Mouse (Mus musculus): Measurements from ENCODE around the gene Gm29609. TPM values are rescaled to one million over a fixed set of nuclear protein-coding genes. Genes with fewer than 3 reads are reported as not detected.

Gm29609 gene
- total RNA-seq, 2 experiments from 2014 or later = 3.5 to 4.0 TPM

DNA sequence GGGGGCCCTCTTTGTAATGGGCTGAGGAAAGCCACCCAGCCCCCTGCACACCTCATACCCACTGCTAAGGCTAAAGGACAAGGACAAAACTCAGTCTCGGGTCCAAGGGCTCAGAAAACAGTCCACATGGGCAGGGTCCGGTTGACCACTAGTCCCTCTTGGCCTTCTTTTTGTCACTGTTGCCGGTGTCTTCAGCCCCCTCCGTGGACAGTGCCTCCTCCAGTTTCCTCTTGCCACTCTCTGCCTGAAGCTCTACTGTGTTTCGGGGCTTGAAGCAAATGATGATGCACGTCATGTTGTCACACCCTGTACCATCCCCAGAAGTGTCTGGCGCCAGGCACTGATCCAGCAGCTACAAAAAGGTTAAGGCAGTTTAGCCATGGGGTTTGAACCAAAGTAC is 23.2 kb upstream of the Gm29609 start:
- DNase-seq (ENCODE audit: low spot score in 2 of 2) = no peak
- no peak for TF ChIP-seq CTCF (conservative IDR thresholded peaks at IDR 0.05)
- Histone ChIP-seq H3K4me3 (peak overlapping the region; percentile 87), H3K27ac (peak overlapping the region; percentile 92; the same call in 1 of the 2 replicates)

DNA sequence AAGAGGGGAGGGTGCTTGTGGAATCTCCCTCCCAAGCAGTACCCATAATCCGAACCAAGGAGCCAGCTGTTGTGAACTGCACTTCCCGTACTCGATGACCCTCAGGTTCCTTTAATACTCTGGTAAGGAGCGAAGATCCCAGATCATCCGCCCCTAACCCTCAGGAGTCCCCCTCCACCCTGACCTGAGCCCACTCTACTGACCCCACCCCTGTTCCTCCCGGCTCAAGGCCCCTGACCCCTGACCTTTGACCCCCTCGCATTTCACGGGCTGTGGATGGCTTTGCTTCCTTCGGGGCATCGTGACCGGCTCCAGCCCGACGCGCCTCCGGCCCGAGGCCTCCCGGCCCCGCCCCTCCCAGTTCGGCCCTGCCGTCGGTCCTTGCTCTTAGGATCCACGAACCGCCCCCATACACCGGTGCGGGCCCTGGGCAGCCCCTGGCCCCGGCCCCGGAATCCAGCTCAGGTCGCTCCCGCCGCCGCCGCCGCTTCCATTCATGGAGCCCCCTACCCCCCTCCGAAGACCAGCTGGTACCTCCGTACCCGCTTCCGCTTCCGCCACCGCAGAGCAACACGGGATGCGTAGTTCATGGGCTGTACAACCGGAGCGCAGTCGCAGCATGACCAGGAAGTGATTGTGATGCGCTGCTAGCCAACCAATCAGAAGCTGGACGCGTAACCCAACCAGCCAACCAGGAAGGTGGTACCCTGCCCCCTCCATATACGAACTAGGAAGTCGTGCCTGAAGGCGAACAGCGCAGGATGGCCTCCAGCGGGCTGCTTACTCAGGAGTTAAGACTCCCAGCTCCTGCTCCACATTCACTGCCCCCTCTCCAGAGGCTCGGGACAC is 22.3 kb upstream of the Gm29609 start, which contains the start of gene Zfp513:
Gene Zfp513 (minus strand): TSS at position 562 of the 849 bp plus-strand sequence.
- TF ChIP-seq CTCF (conservative IDR thresholded peaks at IDR 0.05) = 0 out of 2 replicates have a peak, but pooled peaks have one; percentile 16
- peak; percentile 92 to 99 for DNase-seq (ENCODE audit: low spot score in 2 of 2)
- H3K27ac ChIP-seq = peak within 1 kb of the TSS; percentile 92
- H3K4me3 ChIP-seq = peak within 1 kb of the TSS; percentile 87

GRCm38 (mm10) chr5:31201042-31201741 is 21.5 kb upstream of the Gm29609 start:
- no peak for TF ChIP-seq CTCF (conservative IDR thresholded peaks at IDR 0.05)
- no peak for DNase-seq (ENCODE audit: low spot score in 2 of 2)
- peak overlapping the region; percentile 87 for H3K4me3 ChIP-seq

GRCm38 (mm10) chr5:31200327-31200768 is 20.6 kb upstream of the Gm29609 start:
- H3K27ac ChIP-seq = peak overlapping the region; percentile 92; the same call in 1 of the 2 replicates
- no peak overlapping the region; the same call in 1 of the 2 replicates for H3K4me3 ChIP-seq
- peak in 1 of 2 experiments; percentile 37 for DNase-seq (ENCODE audit: low spot score in 2 of 2)
- no peak for TF ChIP-seq CTCF (conservative IDR thresholded peaks at IDR 0.05)

More at GRCm38 (mm10) chr5:31201042-31201741, 21.5 kb upstream of the Gm29609 start:
- peak overlapping the region; percentile 92 for H3K27ac ChIP-seq

DNA sequence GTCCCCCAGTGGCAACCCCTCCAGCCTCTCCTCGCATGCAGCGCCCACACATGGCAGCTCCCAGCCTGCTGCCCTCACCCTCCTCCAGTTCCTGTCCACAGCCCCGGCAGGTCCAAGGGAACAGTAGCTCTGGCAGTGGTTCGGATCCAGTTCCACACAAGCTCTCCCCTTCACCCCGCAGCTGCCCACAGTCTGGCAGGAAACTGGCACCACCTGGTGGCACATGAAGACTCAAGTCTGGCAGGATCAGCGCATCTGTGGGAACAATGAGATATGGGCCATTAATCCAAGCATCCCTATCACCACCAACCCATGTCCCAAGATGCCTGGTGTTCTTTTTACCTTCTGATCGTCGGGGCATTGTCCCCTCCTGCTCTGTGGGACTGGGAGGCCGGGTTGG is 20.2 kb upstream of the Gm29609 start:
- TF ChIP-seq CTCF (conservative IDR thresholded peaks at IDR 0.05) = peak; percentile 37
- no peak for DNase-seq (ENCODE audit: low spot score in 2 of 2)
- peak overlapping the region; percentile 46; the same call in 1 of the 2 replicates for H3K27ac ChIP-seq
- H3K4me3 ChIP-seq = no peak overlapping the region; the same call in 1 of the 2 replicates

DNA sequence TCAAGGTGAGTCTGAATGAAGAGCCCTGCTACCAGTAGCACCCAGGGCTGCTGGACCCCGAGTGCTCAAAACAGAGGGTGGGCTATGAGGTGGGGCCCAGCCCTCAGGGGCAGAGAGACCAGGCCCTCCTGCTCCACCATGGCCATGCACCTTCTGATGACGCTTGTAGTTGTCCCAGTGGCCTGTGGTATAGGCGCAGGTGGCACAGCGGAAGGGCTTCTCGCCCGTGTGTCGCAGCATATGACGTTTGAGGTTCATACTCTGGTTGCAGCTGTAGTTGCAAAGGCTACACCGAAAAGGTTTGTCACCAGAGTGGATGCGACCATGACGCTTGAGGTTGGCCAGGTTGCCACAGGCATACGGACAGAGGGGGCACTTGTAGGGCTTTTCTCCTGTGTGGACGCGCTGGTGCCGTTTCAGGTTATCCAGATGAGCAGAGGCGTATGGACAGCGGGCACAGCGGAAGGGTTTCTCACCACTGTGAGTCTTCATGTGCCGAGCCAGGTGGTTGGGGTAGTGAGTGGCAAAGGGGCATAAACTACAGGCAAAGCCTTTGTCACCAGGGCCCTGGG is 19.7 kb upstream of the Gm29609 start:
- DNase-seq (ENCODE audit: low spot score in 2 of 2) = no peak
- Histone ChIP-seq H3K4me3 (no peak overlapping the region), H3K27ac (peak overlapping the region; percentile 46; the same call in 1 of the 2 replicates)
- TF ChIP-seq CTCF (conservative IDR thresholded peaks at IDR 0.05) = no peak

DNA sequence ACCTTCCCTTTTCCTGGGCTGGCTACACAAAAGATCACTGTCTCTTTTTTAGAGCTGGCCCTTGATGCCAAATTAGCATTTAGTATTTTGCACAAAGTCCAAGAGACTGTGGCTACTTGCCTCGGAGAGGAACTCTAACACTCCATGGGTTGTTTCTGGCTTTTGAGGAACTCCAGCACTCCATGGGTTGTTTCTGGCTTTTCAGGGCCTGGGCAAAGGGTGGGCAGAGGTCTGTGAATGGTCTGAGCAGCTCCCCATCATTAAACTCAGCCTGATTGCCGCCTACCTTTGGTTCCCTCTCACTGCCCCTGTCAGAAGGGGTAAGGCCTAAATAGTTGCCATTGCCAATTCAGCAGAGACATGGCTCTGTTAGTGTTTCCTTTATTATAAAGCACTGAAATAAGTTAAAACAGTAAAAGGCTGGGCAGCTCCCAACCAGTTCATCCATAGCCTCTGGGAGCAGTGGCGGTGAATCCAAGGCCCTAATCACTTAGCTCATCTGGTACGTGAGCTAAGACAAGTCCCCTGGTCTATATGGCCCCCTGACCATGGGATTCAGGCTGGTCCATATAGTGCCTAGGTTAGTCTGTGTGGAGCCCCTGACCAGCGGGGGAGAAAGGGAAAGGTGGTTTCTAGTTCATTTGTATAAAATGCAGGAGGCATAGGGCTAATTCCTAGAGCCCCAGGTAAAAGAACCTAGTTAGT is 19.1 kb upstream of the Gm29609 start:
- no peak overlapping the region for H3K4me3 ChIP-seq
- no peak for TF ChIP-seq CTCF (conservative IDR thresholded peaks at IDR 0.05)
- DNase-seq (ENCODE audit: low spot score in 2 of 2) = no peak
- H3K27ac ChIP-seq = peak overlapping the region; percentile 7; the same call in 1 of the 2 replicates

GRCm38 (mm10) chr5:31198170-31198569 is 18.5 kb upstream of the Gm29609 start:
- no peak for DNase-seq (ENCODE audit: low spot score in 2 of 2)
- no peak for TF ChIP-seq CTCF (conservative IDR thresholded peaks at IDR 0.05)
- H3K4me3 ChIP-seq = no peak overlapping the region
- H3K27ac ChIP-seq = peak overlapping the region; percentile 7; the same call in 1 of the 2 replicates

DNA sequence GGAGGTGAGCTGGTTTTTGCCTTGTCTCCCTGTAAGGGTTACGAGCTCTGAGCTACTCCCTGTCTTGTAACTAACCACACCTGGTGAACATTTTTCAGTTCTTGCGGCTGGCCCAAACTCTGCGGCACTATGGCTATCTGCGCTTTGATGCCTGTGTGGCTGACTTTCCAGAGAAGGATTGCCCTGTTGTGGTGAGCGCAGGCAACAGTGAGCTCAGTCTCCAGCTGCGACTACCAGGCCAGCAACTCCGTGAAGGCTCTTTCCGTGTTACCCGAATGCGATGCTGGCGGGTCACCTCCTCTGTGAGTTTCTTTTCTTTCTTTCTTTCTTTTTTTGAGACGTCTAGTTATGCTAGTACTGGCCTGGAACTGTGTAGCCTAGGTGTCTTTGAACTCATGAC is 17.4 kb upstream of the Gm29609 start:
- DNase-seq (ENCODE audit: low spot score in 2 of 2) = no peak
- no peak overlapping the region for H3K27ac ChIP-seq
- H3K4me3 ChIP-seq = no peak overlapping the region
- TF ChIP-seq CTCF (conservative IDR thresholded peaks at IDR 0.05) = no peak

DNA sequence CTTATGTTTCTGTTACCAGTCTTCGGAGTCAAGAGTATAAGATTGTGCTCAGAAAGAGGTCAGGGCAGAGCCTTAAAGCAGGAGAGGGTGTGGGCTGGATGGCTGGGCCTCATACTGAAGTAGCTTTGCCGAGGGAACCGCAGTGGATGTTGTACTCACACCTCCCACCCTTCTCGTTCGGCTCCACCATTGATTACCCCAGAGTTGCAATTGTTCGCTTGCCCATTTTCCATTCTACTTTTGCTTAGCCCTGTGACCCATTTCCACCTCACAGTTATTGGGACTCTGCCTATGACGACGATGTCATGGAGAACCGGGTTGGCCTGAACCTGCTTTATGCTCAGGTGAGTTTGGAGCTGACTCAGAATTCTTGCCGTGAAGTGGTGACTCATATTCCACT is 16.5 kb upstream of the Gm29609 start:
- DNase-seq (ENCODE audit: low spot score in 2 of 2) = no peak
- no peak overlapping the region for H3K4me3 ChIP-seq
- TF ChIP-seq CTCF (conservative IDR thresholded peaks at IDR 0.05) = no peak
- no peak overlapping the region; the same call in 1 of the 2 replicates for H3K27ac ChIP-seq

GRCm38 (mm10) chr5:31195671-31196070 is 16.0 kb upstream of the Gm29609 start:
- TF ChIP-seq CTCF (conservative IDR thresholded peaks at IDR 0.05) = no peak
- DNase-seq (ENCODE audit: low spot score in 2 of 2) = no peak
- H3K27ac ChIP-seq = no peak overlapping the region
- H3K4me3 ChIP-seq = no peak overlapping the region

Measured in layer of hippocampus, adult 2 months (tissue).